Mouse (Mus musculus): ENCODE results near the gene Ppt1. TPM values are rescaled to one million over a fixed set of nuclear protein-coding genes. Genes with fewer than 3 reads are reported as not detected.

Gene Ppt1
- polyA plus RNA-seq, 1 experiment from 2014 or later = 91.4 TPM

- Histone ChIP-seq H3K4me1 (peaks cover 33% of the 10 kb centered on the region), H3K36me3 (replicated peaks) (no peaks in the 10 kb centered on the region; the same call in 1 of the 2 replicates), H3K4me3 (no peak overlapping the region), H3K27ac (no peak overlapping the region), H3K27me3 (replicated peaks) (no peaks in the 10 kb centered on the region), H3K9ac (no peak overlapping the region), H3K9me3 (no peaks in the 10 kb centered on the region), H3K4me2 (no peak overlapping the region)
- 65% methylated on average over 2 of the region's 2 CpGs for WGBS
- ATAC-seq (replicated peaks) = no peak
Observed at GRCm38 (mm10) chr4:122837994-122838393, 2.0 kb downstream of the Ppt1 start.

- H3K27ac ChIP-seq = no peak overlapping the region
- ATAC-seq (replicated peaks) = no peak
- H3K9me3 ChIP-seq = no peaks in the 10 kb centered on the region
- WGBS = 73% methylated on average over 1 of the region's 1 CpGs
- H3K4me1 ChIP-seq = peaks cover 33% of the 10 kb centered on the region
- H3K4me3 ChIP-seq = no peak overlapping the region
- no peaks in the 10 kb centered on the region; the same call in 1 of the 2 replicates for H3K36me3 ChIP-seq (replicated peaks)
- H3K27me3 ChIP-seq (replicated peaks) = no peaks in the 10 kb centered on the region
- H3K4me2 ChIP-seq = no peak overlapping the region
- H3K9ac ChIP-seq = no peak overlapping the region
Observed at GRCm38 (mm10) chr4:122838416-122838815, 2.4 kb downstream of the Ppt1 start.

- Histone ChIP-seq H3K9me3 (no peaks in the 10 kb centered on the region), H3K36me3 (replicated peaks) (peaks cover 57% of the 10 kb centered on the region), H3K4me2 (no peak overlapping the region), H3K27me3 (replicated peaks) (no peaks in the 10 kb centered on the region), H3K27ac (no peak overlapping the region), H3K9ac (no peak overlapping the region), H3K4me1 (no peaks in the 10 kb centered on the region), H3K4me3 (no peak overlapping the region)
- WGBS = 83% methylated on average over 13 of the region's 13 CpGs
- no peak for ATAC-seq (replicated peaks)
Observed at GRCm38 (mm10) chr4:122848150-122848621, 12.1 kb downstream of the Ppt1 start.

GRCm38 (mm10) chr4:122851535-122851934, 15.5 kb downstream of the Ppt1 start:
- Histone ChIP-seq H3K4me3 (no peak overlapping the region), H3K9me3 (no peaks in the 10 kb centered on the region), H3K4me1 (no peaks in the 10 kb centered on the region), H3K4me2 (no peak overlapping the region), H3K27ac (no peak overlapping the region), H3K9ac (no peak overlapping the region), H3K36me3 (replicated peaks) (peaks cover 68% of the 10 kb centered on the region), H3K27me3 (replicated peaks) (no peaks in the 10 kb centered on the region)
- ATAC-seq (replicated peaks) = no peak

- Histone ChIP-seq H3K9me3 (no peaks in the 10 kb centered on the region), H3K27me3 (replicated peaks) (no peaks in the 10 kb centered on the region), H3K36me3 (replicated peaks) (peaks cover 75% of the 10 kb centered on the region), H3K4me1 (no peaks in the 10 kb centered on the region), H3K4me2 (no peak overlapping the region), H3K27ac (no peak overlapping the region), H3K9ac (no peak overlapping the region), H3K4me3 (no peak overlapping the region)
- 66% methylated on average over 2 of the region's 2 CpGs for WGBS
- no peak for ATAC-seq (replicated peaks)
Observed at GRCm38 (mm10) chr4:122853691-122854090, 17.6 kb downstream of the Ppt1 start.

- Histone ChIP-seq H3K9ac (no peak overlapping the region), H3K36me3 (replicated peaks) (peaks cover 79% of the 10 kb centered on the region), H3K9me3 (no peaks in the 10 kb centered on the region), H3K4me2 (no peak overlapping the region), H3K27ac (no peak overlapping the region), H3K4me1 (no peaks in the 10 kb centered on the region), H3K27me3 (replicated peaks) (no peaks in the 10 kb centered on the region), H3K4me3 (no peak overlapping the region)
- 91% methylated on average over 4 of the region's 4 CpGs for WGBS
- no peak for ATAC-seq (replicated peaks)
Observed at GRCm38 (mm10) chr4:122854770-122855169, 18.7 kb downstream of the Ppt1 start.

GRCm38 (mm10) chr4:122857909-122858308, 21.9 kb downstream of the Ppt1 start:
- Histone ChIP-seq H3K4me1 (no peaks in the 10 kb centered on the region), H3K27me3 (replicated peaks) (no peaks in the 10 kb centered on the region), H3K4me3 (no peak overlapping the region), H3K9ac (no peak overlapping the region), H3K9me3 (no peaks in the 10 kb centered on the region), H3K27ac (no peak overlapping the region), H3K36me3 (replicated peaks) (peaks cover 78% of the 10 kb centered on the region), H3K4me2 (no peak overlapping the region)
- no peak for ATAC-seq (replicated peaks)
- WGBS = 42% methylated on average over 2 of the region's 2 CpGs

- Histone ChIP-seq H3K9ac (no peak overlapping the region), H3K36me3 (replicated peaks) (peaks cover 81% of the 10 kb centered on the region), H3K4me3 (no peak overlapping the region), H3K9me3 (no peaks in the 10 kb centered on the region), H3K4me2 (no peak overlapping the region), H3K4me1 (no peaks in the 10 kb centered on the region), H3K27ac (no peak overlapping the region), H3K27me3 (replicated peaks) (no peaks in the 10 kb centered on the region)
- no peak for ATAC-seq (replicated peaks)
- WGBS = 75% methylated on average over 6 of the region's 6 CpGs
Observed at GRCm38 (mm10) chr4:122859096-122859674, 23.1 kb downstream of the Ppt1 start.

GRCm38 (mm10) chr4:122861836-122862235, 25.8 kb downstream of the Ppt1 start:
- H3K4me3 ChIP-seq = no peak overlapping the region
- H3K27me3 ChIP-seq (replicated peaks) = no peaks in the 10 kb centered on the region
- no peak overlapping the region for H3K4me2 ChIP-seq
- 93% methylated on average over 4 of the region's 4 CpGs for WGBS
- no peak for ATAC-seq (replicated peaks)
- no peak overlapping the region for H3K9ac ChIP-seq
- no peak overlapping the region for H3K27ac ChIP-seq
- H3K4me1 ChIP-seq = no peaks in the 10 kb centered on the region
- H3K36me3 ChIP-seq (replicated peaks) = peaks cover 81% of the 10 kb centered on the region
- H3K9me3 ChIP-seq = no peaks in the 10 kb centered on the region

GRCm38 (mm10) chr4:122868041-122868440, 32.0 kb downstream of the Ppt1 start:
- Histone ChIP-seq H3K4me2 (no peak overlapping the region), H3K9me3 (no peaks in the 10 kb centered on the region), H3K27ac (no peak overlapping the region), H3K9ac (no peak overlapping the region), H3K36me3 (replicated peaks) (peaks cover 78% of the 10 kb centered on the region), H3K27me3 (replicated peaks) (no peaks in the 10 kb centered on the region), H3K4me1 (no peaks in the 10 kb centered on the region), H3K4me3 (no peak overlapping the region)
- 91% methylated on average over 1 of the region's 1 CpGs for WGBS
- ATAC-seq (replicated peaks) = no peak

GRCm38 (mm10) chr4:122870027-122870426, 34.0 kb downstream of the Ppt1 start:
- Histone ChIP-seq H3K9ac (no peak overlapping the region), H3K4me1 (no peaks in the 10 kb centered on the region), H3K36me3 (replicated peaks) (peaks cover 61% of the 10 kb centered on the region), H3K9me3 (no peaks in the 10 kb centered on the region), H3K4me2 (no peak overlapping the region), H3K27me3 (replicated peaks) (no peaks in the 10 kb centered on the region), H3K27ac (no peak overlapping the region), H3K4me3 (no peak overlapping the region)
- no peak for ATAC-seq (replicated peaks)

- 88% methylated on average over 5 of the region's 5 CpGs for WGBS
- Histone ChIP-seq H3K9me3 (no peaks in the 10 kb centered on the region), H3K27ac (no peak overlapping the region), H3K4me2 (no peak overlapping the region), H3K4me1 (no peaks in the 10 kb centered on the region), H3K36me3 (replicated peaks) (peaks cover 54% of the 10 kb centered on the region), H3K4me3 (no peak overlapping the region), H3K27me3 (replicated peaks) (no peaks in the 10 kb centered on the region), H3K9ac (no peak overlapping the region)
- no peak for ATAC-seq (replicated peaks)
Observed at GRCm38 (mm10) chr4:122870741-122871140, 34.7 kb downstream of the Ppt1 start.

GRCm38 (mm10) chr4:122871269-122871668, 35.2 kb downstream of the Ppt1 start:
- no peak overlapping the region for H3K27ac ChIP-seq
- H3K9ac ChIP-seq = no peak overlapping the region
- H3K4me1 ChIP-seq = no peaks in the 10 kb centered on the region
- peaks cover 48% of the 10 kb centered on the region for H3K36me3 ChIP-seq (replicated peaks)
- H3K4me2 ChIP-seq = no peak overlapping the region
- H3K9me3 ChIP-seq = no peaks in the 10 kb centered on the region
- H3K4me3 ChIP-seq = no peak overlapping the region
- WGBS = 94% methylated on average over 11 of the region's 11 CpGs
- ATAC-seq (replicated peaks) = no peak
- H3K27me3 ChIP-seq (replicated peaks) = no peaks in the 10 kb centered on the region
